Mouse (Mus musculus) MEL (cell line): ENCODE results near the gene Lix1l. TPM values are rescaled to one million over a fixed set of nuclear protein-coding genes. Genes with fewer than 3 reads are reported as not detected.

Experiments used
- DNase-seq: peaks from one replicate; pipeline ENCODE4 v3.0.0; 2011; ENCODE audit warnings: low read depth, low spot score
- H3K27ac ChIP-seq: 2 replicates; pipeline ENCODE4 v1.5.1; 2012; ENCODE audit warnings: low read depth, mild to moderate bottlenecking, control low read depth, low read length, moderate library complexity; ENCODE audit not compliant: control insufficient read depth
- H3K27me3 ChIP-seq, 2 experiments: fragments of 150-350 bp in 1 of 2; sonication (generic) in 1 of 2; 2 replicates each; pipeline ENCODE4 v1.6.1; 2012; ENCODE audit warnings: low read length in 2 of 2, mild to moderate bottlenecking in 2 of 2, improper control_type of control experiment in 1 of 2, moderate library complexity in 1 of 2; ENCODE audit not compliant: insufficient read depth in 2 of 2, control insufficient read depth in 1 of 2
- H3K36me3 ChIP-seq, 2 experiments: 2 replicates each; pipeline ENCODE4 v1.6.1; 2012 to 2014; ENCODE audit warnings: low read length in 2 of 2, improper control_type of control experiment in 1 of 2, inconsistent platforms in 1 of 2, mild to moderate bottlenecking in 1 of 2; ENCODE audit not compliant: insufficient read depth in 2 of 2, control insufficient read depth in 1 of 2
- H3K4me1 ChIP-seq, 2 experiments: fragments of 150-350 bp in 1 of 2; sonication (generic) in 1 of 2; 2 replicates each; pipeline ENCODE4 v1.6.1; 2012; ENCODE audit warnings: low read length in 2 of 2, improper control_type of control experiment in 1 of 2, mild to moderate bottlenecking in 1 of 2; ENCODE audit not compliant: insufficient read depth in 2 of 2, control insufficient read depth in 1 of 2
- H3K4me3 ChIP-seq, 2 experiments: fragments of 150-350 bp in 1 of 2; sonication (generic) in 1 of 2; 2 replicates each; pipeline ENCODE4 v1.5.1; 2012; ENCODE audit warnings: low read depth in 2 of 2, low read length in 2 of 2, mild to moderate bottlenecking in 2 of 2, moderate library complexity in 2 of 2, control low read depth in 1 of 2, improper control_type of control experiment in 1 of 2; ENCODE audit not compliant: control insufficient read depth in 1 of 2, insufficient read depth in 1 of 2
- H3K79me2 ChIP-seq: 2 replicates; pipeline ENCODE4 v1.6.1; 2012; ENCODE audit warnings: mild to moderate bottlenecking, low read length, moderate library complexity; ENCODE audit not compliant: control insufficient read depth, poor library complexity, insufficient read depth
- H3K9ac ChIP-seq: 2 replicates; pipeline ENCODE4 v1.6.1; 2012; ENCODE audit warnings: low read depth, mild to moderate bottlenecking, control low read depth, low read length, moderate library complexity; ENCODE audit not compliant: control insufficient read depth, poor library complexity, severe bottlenecking
- H3K9me3 ChIP-seq: fragments of 150-350 bp; sonication (generic); replicated peaks from 2 replicates; pipeline ENCODE4 v1.6.1; 2012; ENCODE audit warnings: mild to moderate bottlenecking, low read length, improper control_type of control experiment, moderate library complexity; ENCODE audit not compliant: insufficient read depth
- CHD2 ChIP-seq: IDR thresholded peaks from 2 replicates; pipeline ENCODE4 v1.6.1; 2011; ENCODE audit warnings: low read length, improper control_type of control experiment
- CTCF ChIP-seq, 3 experiments: IDR thresholded peaks in 2 of 3; conservative IDR thresholded peaks in 1 of 3; 2 replicates each; pipeline ENCODE4 v1.5.1; 2011 to 2012; ENCODE audit warnings: low read length in 3 of 3, low read depth in 2 of 3, mild to moderate bottlenecking in 2 of 3, improper control_type of control experiment in 1 of 3, inconsistent platforms in 1 of 3, mixed read lengths in 1 of 3, moderate library complexity in 1 of 3; ENCODE audit not compliant: control insufficient read depth in 1 of 3, insufficient read depth in 1 of 3, poor library complexity in 1 of 3, severe bottlenecking in 1 of 3
- EP300 ChIP-seq, 2 experiments: IDR thresholded peaks; 2 replicates each; pipeline ENCODE4 v1.6.1; 2011; ENCODE audit warnings: improper control_type of control experiment in 2 of 2, low read length in 2 of 2, low read depth in 1 of 2, mild to moderate bottlenecking in 1 of 2
- ETS1 ChIP-seq: IDR thresholded peaks from 2 replicates; pipeline ENCODE4 v1.6.1; 2012; ENCODE audit warnings: low read depth, mild to moderate bottlenecking, inconsistent platforms, low read length, improper control_type of control experiment, moderate library complexity
- HCFC1 ChIP-seq: IDR thresholded peaks from 2 replicates; pipeline ENCODE4 v1.6.1; 2012; ENCODE audit warnings: low read depth, mild to moderate bottlenecking, inconsistent platforms, low read length, improper control_type of control experiment, moderate library complexity
- KAT2A ChIP-seq: conservative IDR thresholded peaks from 2 replicates; pipeline ENCODE4 v1.6.1; 2012; ENCODE audit warnings: low read depth, low read length, improper control_type of control experiment, inconsistent platforms
- MAFK ChIP-seq: IDR thresholded peaks from 2 replicates; pipeline ENCODE4 v1.6.1; 2011; ENCODE audit warnings: low read depth, mild to moderate bottlenecking, low read length, improper control_type of control experiment, borderline replicate concordance
- MAX ChIP-seq: IDR thresholded peaks from 2 replicates; pipeline ENCODE4 v1.6.1; 2011; ENCODE audit warnings: low read length, improper control_type of control experiment
- MXI1 ChIP-seq: IDR thresholded peaks from 2 replicates; pipeline ENCODE4 v1.6.1; 2011; ENCODE audit warnings: mild to moderate bottlenecking, low read depth, low read length, improper control_type of control experiment
- MYB ChIP-seq: IDR thresholded peaks from 2 replicates; pipeline ENCODE4 v1.6.1; 2011; ENCODE audit warnings: mild to moderate bottlenecking, low read depth, low read length, improper control_type of control experiment
- NRF1 ChIP-seq: IDR thresholded peaks from 2 replicates; pipeline ENCODE4 v1.6.1; 2014; ENCODE audit warnings: low read depth, mild to moderate bottlenecking, inconsistent platforms, low read length, improper control_type of control experiment, moderate library complexity; ENCODE audit not compliant: poor library complexity, insufficient read depth, severe bottlenecking
- POLR2AphosphoS2 ChIP-seq: IDR thresholded peaks from 2 replicates; pipeline ENCODE4 v1.6.1; 2011; ENCODE audit warnings: low read length, improper control_type of control experiment
- POLR2AphosphoS5 ChIP-seq: IDR thresholded peaks from 2 replicates; pipeline ENCODE4 v1.6.1; 2012; ENCODE audit warnings: low read depth, borderline replicate concordance, mild to moderate bottlenecking, inconsistent platforms, low read length, moderate library complexity, mixed read lengths
- RCOR1 ChIP-seq: IDR thresholded peaks from 2 replicates; pipeline ENCODE4 v1.6.1; 2012; ENCODE audit warnings: low read depth, mild to moderate bottlenecking, inconsistent platforms, low read length, improper control_type of control experiment
- SMC3 ChIP-seq: IDR thresholded peaks from 2 replicates; pipeline ENCODE4 v1.6.1; 2011; ENCODE audit warnings: low read depth, low read length, improper control_type of control experiment
- TCF12 ChIP-seq: IDR thresholded peaks from 2 replicates; pipeline ENCODE4 v1.6.1; 2014; ENCODE audit warnings: low read depth, mild to moderate bottlenecking, inconsistent platforms, low read length, improper control_type of control experiment, moderate library complexity
- UBTF ChIP-seq: IDR thresholded peaks from 2 replicates; pipeline ENCODE4 v1.6.1; 2012; ENCODE audit warnings: low read depth, mild to moderate bottlenecking, inconsistent platforms, low read length, improper control_type of control experiment, moderate library complexity, borderline replicate concordance; ENCODE audit not compliant: insufficient read depth
- USF2 ChIP-seq, 2 experiments: IDR thresholded peaks; 2 replicates each; pipeline ENCODE4 v1.6.1; 2011 to 2012; ENCODE audit warnings: improper control_type of control experiment in 2 of 2, low read length in 2 of 2, borderline replicate concordance in 1 of 2, inconsistent platforms in 1 of 2, low read depth in 1 of 2, mild to moderate bottlenecking in 1 of 2; ENCODE audit not compliant: insufficient read depth in 1 of 2
- ZMIZ1 ChIP-seq: IDR thresholded peaks from 2 replicates; pipeline ENCODE4 v1.6.1; 2012; ENCODE audit warnings: low read depth, mild to moderate bottlenecking, inconsistent platforms, low read length, improper control_type of control experiment, moderate library complexity
- polyA plus RNA-seq, 2 experiments: library from polyadenylated mRNA; stranded (reverse) in 1 of 2; unstranded in 1 of 2; fragments of >175 nt in 1 of 2; fragments of >200 nt in 1 of 2; gene quantifications; 2 replicates each; pipeline versions ENCODE4 v1.2.1 to v1.2.4; 2012; ENCODE audit warnings: low replicate concordance in 2 of 2, low read depth in 1 of 2; ENCODE audit not compliant: insufficient read length in 2 of 2, insufficient read depth in 1 of 2, missing spikeins in 1 of 2
- total RNA-seq: library from RNA; depleted of rRNA; stranded (reverse); fragments of 300-350 nt; gene quantifications from 2 replicates; pipeline ENCODE4 v1.2.3, GENCODE M21; 2012

Gene Lix1l
- total and polyA plus RNA-seq, 3 experiments = 5.4 to 17.0 TPM; not detected in 1

- TF ChIP-seq ETS1 = peak; percentile 43; the same call in 1 of the 2 replicates
- no peak; the same call in none of the 2 replicates for TF ChIP-seq ZMIZ1
- peak; percentile 74 for TF ChIP-seq HCFC1
- no peak for TF ChIP-seq MYB
- TF ChIP-seq POLR2AphosphoS2 = peak; percentile 89
- TF ChIP-seq TCF12 = peak; percentile 80
- 0 out of 2 replicates have a peak, but pooled peaks have one; percentile 6 for TF ChIP-seq RCOR1
- TF ChIP-seq CHD2 = peak; percentile 61
- TF ChIP-seq MAX = peak; percentile 66
- TF ChIP-seq MXI1 = no peak; the same call in none of the 2 replicates
- peak; percentile 40 for TF ChIP-seq SMC3
- TF ChIP-seq POLR2AphosphoS5 = no peak
- TF ChIP-seq UBTF = no peak
Observed at GRCm38 (mm10) chr3:96593790-96594560, 7.0 kb upstream of the Lix1l start, which contains the start of gene Polr3gl (continued).

GRCm38 (mm10) chr3:96594851-96595250 lies 6.1 kb upstream of the Lix1l start:
- Histone ChIP-seq H3K4me3 (no peak overlapping the region), H3K9me3 (no peaks in the 10 kb centered on the region), H3K36me3 (peaks cover 0 to 5% of the 10 kb centered on the region in 2 experiments; a peak in 2 of 4 replicates), H3K27ac (no peak overlapping the region), H3K4me1 (peaks cover 4 to 7% of the 10 kb centered on the region in 2 experiments; a peak in 3 of 4 replicates), H3K79me2 (peaks cover 3% of the 10 kb centered on the region; the same call in 1 of the 2 replicates), H3K9ac (no peak overlapping the region), H3K27me3 (no peaks in the 10 kb centered on the region)
- peak in 1 of 3 experiments; percentile 20; a peak in 1 of 6 replicates for TF ChIP-seq CTCF (IDR thresholded peaks at IDR 0.05 in 2 of 3, conservative IDR thresholded peaks at IDR 0.05 in 1 of 3; ENCODE audit: control insufficient read depth in 1 of 3, insufficient read depth in 1 of 3, low read depth in 2 of 3, low read length in 3 of 3, poor library complexity in 1 of 3, severe bottlenecking in 1 of 3)
- no peak for TF ChIP-seq EP300 (IDR thresholded peaks at IDR 0.05; ENCODE audit: low read depth in 1 of 2, low read length in 2 of 2)
- DNase-seq = peak; percentile 34

GRCm38 (mm10) chr3:96595661-96596060 lies 5.3 kb upstream of the Lix1l start:
- H3K9me3 ChIP-seq = no peaks in the 10 kb centered on the region
- H3K27me3 ChIP-seq = no peaks in the 10 kb centered on the region
- DNase-seq = no peak
- H3K4me1 ChIP-seq = peaks cover 9 to 10% of the 10 kb centered on the region in 2 experiments; a peak in 3 of 4 replicates
- H3K27ac ChIP-seq = no peak overlapping the region
- no peak overlapping the region for H3K4me3 ChIP-seq
- no peak overlapping the region for H3K9ac ChIP-seq
- TF ChIP-seq KAT2A (no peak), USF2 (IDR thresholded peaks at IDR 0.05; ENCODE audit: borderline replicate concordance in 1 of 2, insufficient read depth in 1 of 2, low read depth in 1 of 2, low read length in 2 of 2) (no peak), MAFK (no peak), NRF1 (no peak)
- peaks cover 3% of the 10 kb centered on the region; the same call in 1 of the 2 replicates for H3K79me2 ChIP-seq
- peaks cover 0 to 10% of the 10 kb centered on the region in 2 experiments; a peak in 2 of 4 replicates for H3K36me3 ChIP-seq
